Mouse (Mus musculus): ENCODE measurements around the gene Ubxn4. TPM values are rescaled to one million over a fixed set of nuclear protein-coding genes. Genes with fewer than 3 reads are reported as not detected.
"Not testable (repeated sequence)": the region's sequence is repeated elsewhere in the genome, so short reads cannot be mapped to it uniquely, and the experiment has no call there.

Gene Ubxn4
- polyA plus RNA-seq, 2 experiments from 2014 or later, result 43.7 to 59.3 TPM

DNA sequence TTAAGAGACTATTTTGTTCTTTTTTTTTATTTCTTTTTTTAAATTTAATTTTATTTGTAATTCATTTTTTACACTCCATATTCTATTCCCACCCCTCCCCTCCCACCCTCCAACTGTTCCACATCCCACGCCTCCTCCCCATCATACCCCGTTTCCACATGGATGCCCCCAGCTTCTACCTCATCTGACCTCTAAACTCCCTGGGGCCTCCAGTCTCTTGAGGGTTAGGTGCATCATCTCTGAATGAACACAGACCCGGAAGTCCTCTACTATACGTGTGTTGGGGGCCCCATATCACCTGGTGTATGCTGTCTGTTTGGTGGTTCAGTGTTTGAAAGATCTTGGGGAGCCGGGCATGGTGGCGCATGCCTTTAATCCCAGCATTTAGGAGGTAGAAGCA, 75.5 kb downstream of the Ubxn4 start:
- not testable (repeated sequence) for ATAC-seq

- no peak for ATAC-seq
These were observed 79.4 kb downstream of the Ubxn4 start for GRCm38 (mm10) chr1:128323026-128323643.

- ATAC-seq, result no peak
These were observed 81.0 kb downstream of the Ubxn4 start for GRCm38 (mm10) chr1:128324776-128325175.

GRCm38 (mm10) chr1:128327165-128327564, 83.4 kb downstream of the Ubxn4 start:
- ATAC-seq, result no peak

DNA sequence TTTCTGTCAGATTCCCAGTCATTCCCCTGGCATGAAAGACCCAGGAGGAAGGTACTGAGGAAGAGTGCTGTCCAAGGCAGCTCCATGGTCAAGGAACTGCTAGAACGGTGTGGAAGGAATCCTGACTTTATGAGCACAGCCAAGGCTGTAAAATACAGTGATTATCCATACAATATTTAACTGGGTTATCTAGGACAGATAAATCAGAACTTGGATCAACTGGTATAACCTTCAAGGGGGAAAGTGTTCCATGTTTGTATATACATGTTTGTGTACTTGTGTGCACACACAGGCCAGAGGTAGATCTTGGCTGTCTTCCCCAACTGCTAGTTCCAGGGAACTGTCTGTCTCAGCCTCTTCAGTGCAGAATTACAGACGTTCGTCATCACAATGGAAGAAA, 84.5 kb downstream of the Ubxn4 start, which contains the start of gene Lct:
Gene Lct, minus strand, starts transcription at position 101 of the 400 bp plus-strand sequence.
- ATAC-seq, result no peak

Other genes starting within 250 kb of the Ubxn4 start
- gene Zranb3, start 140.9 kb upstream of the Ubxn4 start, polyA plus RNA-seq (2017; shearing (Covaris generic)), result 1 to 10 TPM; 1.5 to 1.8 TPM
- gene R3hdm1, start 140.7 kb upstream of the Ubxn4 start, polyA plus RNA-seq (2017; shearing (Covaris generic)), result 100 to 1,000 TPM in 1 of 2 experiments, 10 to 100 TPM in 1; 96.7 to 105 TPM
- under 1 TPM in 1 of 2 experiments, not detected in 1; 0.19 TPM for gene Lct, start 84.4 kb downstream of the Ubxn4 start, polyA plus RNA-seq (2017; shearing (Covaris generic))
- gene Mcm6, start 115.7 kb downstream of the Ubxn4 start, polyA plus RNA-seq (2017; shearing (Covaris generic)), result 100 to 1,000 TPM; 124 to 149 TPM
- gene Dars, start 173.4 kb downstream of the Ubxn4 start, polyA plus RNA-seq (2017; shearing (Covaris generic)), result 100 to 1,000 TPM; 113 to 153 TPM